Mouse (Mus musculus): Measurements from ENCODE around the gene Foxd1.

Foxd1 gene

GRCm38 (mm10) chr13:98389092-98389491 is 35.0 kb downstream of the Foxd1 start:
- CTCF ChIA-PET = no interaction called here

- CTCF ChIA-PET = no interaction called here
Observed at GRCm38 (mm10) chr13:98390363-98390762, 36.3 kb downstream of the Foxd1 start.

- CTCF ChIA-PET = no interaction called here
Observed at GRCm38 (mm10) chr13:98390771-98391634, 37.0 kb downstream of the Foxd1 start.

GRCm38 (mm10) chr13:98391635-98391990 is 37.6 kb downstream of the Foxd1 start:
- CTCF ChIA-PET = no interaction called here

- CTCF ChIA-PET = no interaction called here
Observed at GRCm38 (mm10) chr13:98392031-98392430, 38.0 kb downstream of the Foxd1 start.

GRCm38 (mm10) chr13:98393356-98394070 is 39.5 kb downstream of the Foxd1 start:
- CTCF ChIA-PET = no interaction called here
